Mouse (Mus musculus): ENCODE data around the gene Rec8.

- TF ChIP-seq CTCF (IDR thresholded peaks at IDR 0.05) (peak; percentile 60), EP300 (IDR thresholded peaks at IDR 0.05) (no peak)
Observed at GRCm38 (mm10) chr14:55581981-55582681, 35.7 kb upstream of the Rec8 start.

Measured in lung, postnatal 0 days (tissue).